Mouse (Mus musculus) erythroblast, adult 5-6 weeks (primary cell): Measurements from ENCODE around the gene Hrc. TPM values are rescaled to one million over a fixed set of nuclear protein-coding genes. Genes with fewer than 3 reads are reported as not detected.

Experiments used
- ATAC-seq: replicated peaks from 2 replicates; pipeline ENCODE4 v1.8.0; 2016; ENCODE audit warnings: moderate number of reproducible peaks, mild to moderate bottlenecking, moderate TSS enrichment, inconsistent platforms; ENCODE audit not compliant: poor library complexity, low FRiP score, severe bottlenecking
- total RNA-seq, 2 experiments: library from RNA; stranded (forward) in 1 of 2; stranded (reverse) in 1 of 2; fragments of 150-400 nt in 1 of 2; fragments of 200-764, 138-1000 nt in 1 of 2; gene quantifications; 2 replicates each; pipeline versions ENCODE4 v1.2.3 to v1.2.4; 2015 to 2017; ENCODE audit warnings: low replicate concordance in 2 of 2

Gene Hrc
- not detected in 2 replicates for total RNA-seq (2015; ENCODE audit: low replicate concordance)
- not detected in 2 replicates for total RNA-seq (2017; ENCODE audit: low replicate concordance)

GRCm38 (mm10) chr7:45335056-45335455, at the start of gene Hrc:
Gene Hrc (plus strand): TSS chr7:45335290.
- no peak for ATAC-seq

GRCm38 (mm10) chr7:45286486-45286885, 48.6 kb upstream of the Hrc start:
- ATAC-seq: no peak

- no peak for ATAC-seq
Measured at GRCm38 (mm10) chr7:45296626-45297025, 38.5 kb upstream of the Hrc start.

- no peak for ATAC-seq
Measured at GRCm38 (mm10) chr7:45297563-45297962, 37.5 kb upstream of the Hrc start.

GRCm38 (mm10) chr7:45299752-45300151, 35.3 kb upstream of the Hrc start:
- no peak for ATAC-seq

- ATAC-seq: no peak
Measured at GRCm38 (mm10) chr7:45300270-45300669, 34.8 kb upstream of the Hrc start.

GRCm38 (mm10) chr7:45302626-45303025, 32.5 kb upstream of the Hrc start:
- ATAC-seq: no peak

GRCm38 (mm10) chr7:45304869-45305268, 30.2 kb upstream of the Hrc start:
- no peak for ATAC-seq

GRCm38 (mm10) chr7:45305275-45305674, 29.8 kb upstream of the Hrc start:
- no peak for ATAC-seq

- no peak for ATAC-seq
Measured at GRCm38 (mm10) chr7:45308551-45309240, 26.4 kb upstream of the Hrc start.

GRCm38 (mm10) chr7:45309455-45309854, 25.6 kb upstream of the Hrc start:
- ATAC-seq: no peak

- ATAC-seq: no peak
Measured at GRCm38 (mm10) chr7:45312023-45312422, 23.1 kb upstream of the Hrc start.

GRCm38 (mm10) chr7:45312686-45313453, 22.2 kb upstream of the Hrc start:
- ATAC-seq: no peak

GRCm38 (mm10) chr7:45313495-45313894, 21.6 kb upstream of the Hrc start:
- ATAC-seq: no peak

- no peak for ATAC-seq
Measured at GRCm38 (mm10) chr7:45315182-45315701, 19.8 kb upstream of the Hrc start.

GRCm38 (mm10) chr7:45316536-45316935, 18.6 kb upstream of the Hrc start:
- no peak for ATAC-seq

- no peak for ATAC-seq
Measured at GRCm38 (mm10) chr7:45322245-45322644, 12.8 kb upstream of the Hrc start.

GRCm38 (mm10) chr7:45323069-45323468, 12.0 kb upstream of the Hrc start:
- ATAC-seq: no peak

GRCm38 (mm10) chr7:45325800-45326199, 9.3 kb upstream of the Hrc start:
- no peak for ATAC-seq

GRCm38 (mm10) chr7:45328841-45329475, 6.1 kb upstream of the Hrc start:
- ATAC-seq: no peak

GRCm38 (mm10) chr7:45331502-45331901, 3.6 kb upstream of the Hrc start:
- ATAC-seq: no peak
